Comparison of ENCODE assay signal across 19 mouse cellular contexts in the genomic region with DNA sequence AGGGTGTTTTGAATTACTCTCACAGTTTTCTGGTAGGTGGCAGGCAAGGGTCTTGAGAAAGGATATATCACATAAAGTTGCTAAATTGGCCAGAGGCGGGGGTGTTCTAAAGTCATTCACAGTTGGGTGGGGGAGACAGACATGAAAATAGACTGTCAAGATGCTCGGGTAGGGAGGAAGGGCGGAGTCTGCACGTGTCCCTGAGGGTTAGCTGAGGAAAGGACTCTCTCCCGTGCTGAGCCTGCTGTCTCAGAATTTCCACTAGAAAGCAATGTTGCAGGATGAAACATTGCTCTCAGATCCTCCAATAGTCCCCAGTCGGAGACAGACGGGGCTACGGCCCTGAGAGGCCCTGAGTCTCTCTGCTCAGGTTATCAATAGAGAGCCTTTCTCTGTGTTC.
DNase-seq lines count a peak whose midpoint lies in the region; ATAC-seq and TF ChIP-seq lines count a peak whose summit lies in the region.
"Had no signal": no experiment of that assay in that cellular context is flagged by ENCODE, and none has a peak within 500 bp of the region (broad histone marks: within the 10 kb centered on the region; RNA-seq: fewer than 3 reads in every experiment).

No protein-coding gene starts in this region.

- no peaks in the 10 kb centered on the region for H3K9me3 ChIP-seq in intestine, postnatal 0 days (ENCODE audit: control insufficient read depth)
- H3K9me3 ChIP-seq: forebrain, embryonic 12.5 days; hindbrain, embryonic 12.5 days; liver, embryonic 15.5 days; midbrain, embryonic 12.5 days had no signal

- TF ChIP-seq CTCF in left cerebral cortex, adult 2 months (IDR thresholded peaks at IDR 0.05) = no peak; the same call in 1 of the 2 replicates
- no peak for TF ChIP-seq CTCF in cortical plate, adult 2 months (IDR thresholded peaks at IDR 0.05; ENCODE audit: extremely low read depth, insufficient read depth, low read length)
- no peak for TF ChIP-seq CTCF in intestine, postnatal 0 days (IDR thresholded peaks at IDR 0.05; ENCODE audit: low read depth)

- DNase-seq in left cerebral cortex, adult 2 months (ENCODE audit: extremely low spot score in 1 of 2, low spot score in 2 of 2) = no peak
- no peak for DNase-seq in left cerebral cortex, postnatal 4 days
- peak; percentile 67 to 84 for DNase-seq in left cerebral cortex, postnatal 14 days (ENCODE audit: low spot score in 2 of 2)
- DNase-seq in right cerebral cortex, postnatal 36 days (ENCODE audit: low spot score in 2 of 2) = peak; percentile 57 to 81
- DNase-seq in spleen, postnatal 14 days (ENCODE audit: low spot score in 2 of 2) = no peak
- DNase-seq: B cell, adult 2 months; cerebellum, adult 8-10 months; gastrocnemius, adult 2 months; heart, postnatal 10 days; kidney, postnatal 36 days; spleen, adult 18-20 months had no signal

- no peak for ATAC-seq in intestine, postnatal 0 days

- WGBS in intestine, postnatal 0 days = 51% methylated on average over 8 of the region's 8 CpGs

- no peak overlapping the region for H3K9ac ChIP-seq in intestine, postnatal 0 days (ENCODE audit: low read depth, low read length)
- H3K9ac ChIP-seq: forebrain, embryonic 12.5 days; hindbrain, embryonic 12.5 days; liver, embryonic 15.5 days; midbrain, embryonic 12.5 days had no signal

- intact Hi-C loops in left cerebral cortex, adult 2 months (cut with DNase I) = no loop called here
- intact Hi-C loops in left cerebral cortex, postnatal 4 days (cut with DNase I) = no loop called here
- intact Hi-C loops in left cerebral cortex, postnatal 14 days (cut with DNase I) = no loop called here

- H3K4me3 ChIP-seq in left cerebral cortex, adult 2 months = no peak overlapping the region
- no peak overlapping the region for H3K4me3 ChIP-seq in cortical plate, adult 2 months (ENCODE audit: insufficient read depth, low read length)
- H3K4me3 ChIP-seq in intestine, postnatal 0 days (ENCODE audit: low read depth, low read length) = no peak overlapping the region
- H3K4me3 ChIP-seq: forebrain, embryonic 12.5 days; gastrocnemius, adult 2 months; hindbrain, embryonic 12.5 days; liver, embryonic 15.5 days; midbrain, embryonic 12.5 days had no signal

- H3K4me2 ChIP-seq in intestine, postnatal 0 days (replicated peaks; ENCODE audit: low read depth) = no peak overlapping the region
- H3K4me2 ChIP-seq: forebrain, embryonic 12.5 days; heart, embryonic 11.5 days; hindbrain, embryonic 12.5 days; liver, embryonic 15.5 days; midbrain, embryonic 12.5 days had no signal

- no peaks in the 10 kb centered on the region for H3K36me3 ChIP-seq in intestine, postnatal 0 days (ENCODE audit: control insufficient read depth, insufficient read depth)
- H3K36me3 ChIP-seq: forebrain, embryonic 12.5 days; hindbrain, embryonic 12.5 days; liver, embryonic 15.5 days; midbrain, embryonic 12.5 days had no signal

- peaks cover 17% of the 10 kb centered on the region for H3K4me1 ChIP-seq in cortical plate, adult 2 months (ENCODE audit: control insufficient read depth, insufficient read depth, low read length)
- no peaks in the 10 kb centered on the region; the same call in 1 of the 2 replicates for H3K4me1 ChIP-seq in intestine, postnatal 0 days (replicated peaks; ENCODE audit: control insufficient read depth, insufficient read depth, low read length)

- no peaks in the 10 kb centered on the region for H3K27me3 ChIP-seq in intestine, postnatal 0 days (replicated peaks; ENCODE audit: control insufficient read depth, insufficient read depth, low read length)
- H3K27me3 ChIP-seq: forebrain, embryonic 12.5 days; hindbrain, embryonic 12.5 days; liver, embryonic 15.5 days; midbrain, embryonic 12.5 days had no signal

- H3K27ac ChIP-seq in left cerebral cortex, adult 2 months = peak overlapping the region; percentile 80
- peak overlapping the region; percentile 54; the same call in 1 of the 2 replicates for H3K27ac ChIP-seq in cortical plate, adult 2 months (ENCODE audit: insufficient read depth, low read length)
- no peak overlapping the region for H3K27ac ChIP-seq in intestine, postnatal 0 days (ENCODE audit: low read depth, low read length)
- H3K27ac ChIP-seq: forebrain, embryonic 12.5 days; gastrocnemius, adult 2 months; hindbrain, embryonic 12.5 days; liver, embryonic 15.5 days; macrophage; midbrain, embryonic 12.5 days had no signal

- no peak for TF ChIP-seq POLR2A in cortical plate, adult 2 months (IDR thresholded peaks at IDR 0.05; ENCODE audit: extremely low read depth, insufficient read depth, low read length)

Comparison
In these comparisons a context has a peak if more than half of its experiments do, and no peak if none do; other contexts are left out.
1. DNase-seq: peak in left cerebral cortex, postnatal 14 days (2 of 2) and right cerebral cortex, postnatal 36 days (2 of 2); none in left cerebral cortex, adult 2 months (0 of 2), left cerebral cortex, postnatal 4 days (single experiment) and spleen, postnatal 14 days (0 of 2).